Mouse (Mus musculus): ENCODE measurements around the gene Sytl3.

Gene Sytl3

GRCm38 (mm10) chr17:6778332-6778683, 119.4 kb downstream of the Sytl3 start:
- peak; percentile 27 for DNase-seq (ENCODE audit: low spot score)

- DNase-seq (ENCODE audit: low spot score): peak; percentile 38
Measured at GRCm38 (mm10) chr17:6778771-6779509, 120.0 kb downstream of the Sytl3 start.

DNA sequence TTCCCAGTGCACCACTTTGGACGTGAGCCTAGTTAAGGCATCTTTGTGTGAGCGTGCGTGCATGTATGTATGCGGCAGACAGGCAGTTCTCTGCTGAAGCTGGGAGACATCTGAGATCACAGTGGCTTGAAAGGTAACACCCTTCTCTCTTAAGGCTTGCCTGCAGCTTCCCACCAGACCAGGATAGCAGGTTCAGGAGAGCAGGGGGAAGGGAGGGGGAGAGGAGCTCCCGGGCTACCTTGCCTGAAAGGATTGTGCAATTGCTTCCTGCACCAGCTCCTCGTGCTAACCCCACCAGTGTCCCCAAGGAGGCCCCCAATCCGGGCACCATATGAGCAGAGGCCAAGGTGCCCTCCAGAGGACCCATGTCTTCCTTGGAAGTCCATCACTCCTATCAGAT, 120.7 kb downstream of the Sytl3 start:
- no peak for DNase-seq (ENCODE audit: low spot score)

DNA sequence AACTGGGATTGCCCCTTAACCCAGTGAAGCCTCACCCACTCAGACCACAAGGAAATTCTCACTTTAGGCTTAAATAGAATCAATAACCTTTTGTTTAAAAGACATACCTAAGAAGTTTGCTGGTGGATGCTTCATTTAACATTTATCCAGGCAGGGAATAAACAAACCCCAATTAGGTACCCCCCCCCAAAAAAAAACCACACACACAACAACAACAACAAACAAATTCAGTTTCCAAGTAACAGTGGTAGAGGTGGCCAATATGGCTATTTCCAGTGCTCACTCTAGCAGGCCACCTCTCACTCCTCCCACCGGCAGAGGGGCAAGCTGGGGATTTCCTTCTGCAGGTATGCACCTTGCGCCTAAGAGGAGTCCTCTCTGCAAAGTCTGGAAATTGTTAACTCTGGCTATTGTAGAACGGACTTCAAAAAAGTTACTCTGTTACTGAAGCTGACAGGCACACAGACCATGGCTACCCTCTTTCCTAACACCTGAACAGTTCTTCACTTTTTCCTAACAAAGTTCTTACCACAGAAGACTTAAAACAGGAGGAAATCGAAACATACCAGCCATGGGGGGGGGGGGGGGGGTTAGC, 121.7 kb downstream of the Sytl3 start:
- DNase-seq (ENCODE audit: low spot score): no peak

- no peak for DNase-seq (ENCODE audit: low spot score)
Measured at GRCm38 (mm10) chr17:6781273-6781672, 122.4 kb downstream of the Sytl3 start.

DNA sequence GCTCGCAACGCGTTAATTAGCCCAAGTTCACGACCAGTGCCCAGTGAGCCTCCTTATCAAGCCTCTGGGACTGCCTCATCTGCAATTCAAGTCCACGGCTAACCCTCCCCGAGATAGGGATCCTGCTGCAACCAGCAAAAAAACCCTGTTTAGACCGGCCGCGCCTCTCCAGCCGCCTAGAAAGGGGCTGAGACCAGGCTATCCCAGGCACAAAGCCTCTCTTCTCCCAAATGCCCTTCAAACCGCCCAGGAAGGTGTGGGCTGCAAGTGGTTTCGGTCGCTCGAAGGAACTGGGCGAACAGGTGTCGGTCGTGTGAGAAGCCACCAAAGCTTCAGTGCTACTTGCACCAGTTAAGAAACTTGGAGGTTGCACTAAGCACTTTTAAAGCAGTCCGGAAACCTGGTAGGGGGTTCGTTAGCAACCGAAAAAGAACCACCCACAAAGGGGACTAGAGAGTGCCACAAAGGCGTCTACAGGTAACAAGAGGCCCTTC, 123.2 kb downstream of the Sytl3 start:
- DNase-seq (ENCODE audit: low spot score): no peak

GRCm38 (mm10) chr17:6782611-6783005, 123.7 kb downstream of the Sytl3 start, which contains the start of gene Ezr:
Gene Ezr, minus strand, starts transcription at chr17:6782784.
- DNase-seq (ENCODE audit: low spot score): peak; percentile 79

- peak; percentile 46 for DNase-seq (ENCODE audit: low spot score)
Measured at GRCm38 (mm10) chr17:6783006-6783661, 124.2 kb downstream of the Sytl3 start.

DNA sequence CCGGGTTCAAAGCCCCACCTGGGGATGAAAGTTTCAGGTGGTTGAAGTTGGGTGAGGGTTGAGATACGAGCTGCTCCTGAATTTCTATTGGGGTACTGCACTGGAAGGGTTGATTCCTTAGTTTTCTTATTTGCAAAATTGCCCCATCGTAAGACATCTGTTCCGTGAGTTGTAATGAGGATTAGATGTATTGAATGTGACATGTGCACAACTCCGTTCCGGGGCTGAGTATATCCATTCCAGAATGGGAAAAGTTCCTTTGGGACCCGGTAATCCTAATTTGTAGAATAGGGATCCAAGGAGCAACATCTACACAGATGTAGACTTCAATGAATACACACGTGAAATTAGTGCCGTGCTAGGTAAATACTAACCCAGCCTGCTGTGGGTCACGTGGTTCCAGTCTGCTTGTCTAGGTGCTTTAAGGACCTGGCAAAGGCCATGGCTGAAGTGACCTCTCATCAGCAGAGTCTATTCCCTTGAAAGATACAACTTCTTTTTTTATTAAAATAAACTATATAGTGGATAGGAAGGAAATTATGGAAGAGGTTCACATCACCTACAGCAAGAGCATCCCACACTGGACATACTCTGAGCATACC, 125.0 kb downstream of the Sytl3 start:
- no peak for DNase-seq (ENCODE audit: low spot score)

- DNase-seq (ENCODE audit: low spot score): no peak
Measured at GRCm38 (mm10) chr17:6787241-6787640, 128.3 kb downstream of the Sytl3 start.
